Mouse (Mus musculus) adrenal gland, postnatal 36 days (tissue): ENCODE measurements around the gene Csrp2. TPM values are rescaled to one million over a fixed set of nuclear protein-coding genes. Genes with fewer than 3 reads are reported as not detected.

Experiments
- DNase-seq, 2 experiments: peaks; one replicate each; pipeline ENCODE4 v3.0.0; 2021; ENCODE audit warnings: mixed read lengths in 1 of 2
- long read RNA-seq, 2 experiments: library from polyadenylated mRNA; stranded (forward); transcript quantifications; one replicate each; pipeline ENCODE4 v2.0.0; 2021; ENCODE audit warnings: borderline sequencing depth in 2 of 2
- total RNA-seq, 2 experiments: library from RNA; stranded (reverse); gene quantifications; 2 replicates each; pipeline ENCODE4 v1.2.3; 2021

Gene Csrp2
- total RNA-seq = 100 to 1,000 TPM; 188 to 212 TPM
- long read RNA-seq, experiment 1, transcript Csrp2-201 (6 exons, 1,384 nt) = major isoform, 97 of 116 reads
- long read RNA-seq, experiment 1, partial matches to known transcripts = 15 of 116 reads
- long read RNA-seq, experiment 1, other reads (novel, unspliced or antisense) = 3 of 116 reads
- long read RNA-seq, experiment 2, transcript Csrp2-201 (6 exons, 1,384 nt) = major isoform, 31 of 39 reads
- long read RNA-seq, experiment 2, partial matches to known transcripts = 6 of 39 reads
- long read RNA-seq, experiment 2, other reads (novel, unspliced or antisense) = 2 of 39 reads

GRCm38 (mm10) chr10:110919531-110920343 lies at the start of gene Csrp2:
Gene Csrp2 (plus strand): TSS chr10:110919789.
- DNase-seq = peak; percentile 95 to 96

GRCm38 (mm10) chr10:110874853-110875252 lies 44.7 kb upstream of the Csrp2 start:
- DNase-seq = no peak

- no peak for DNase-seq
Measured at GRCm38 (mm10) chr10:110876956-110877355, 42.6 kb upstream of the Csrp2 start.

GRCm38 (mm10) chr10:110877851-110878250 lies 41.7 kb upstream of the Csrp2 start:
- no peak for DNase-seq

- DNase-seq = no peak
Measured at GRCm38 (mm10) chr10:110878641-110879040, 40.9 kb upstream of the Csrp2 start.

GRCm38 (mm10) chr10:110879426-110880066 lies 40.0 kb upstream of the Csrp2 start:
- DNase-seq = no peak

GRCm38 (mm10) chr10:110881346-110881745 lies 38.2 kb upstream of the Csrp2 start:
- no peak for DNase-seq

GRCm38 (mm10) chr10:110882701-110883100 lies 36.9 kb upstream of the Csrp2 start:
- DNase-seq = no peak

- DNase-seq = no peak
Measured at GRCm38 (mm10) chr10:110890656-110891272, 28.8 kb upstream of the Csrp2 start.

- DNase-seq = no peak
Measured at GRCm38 (mm10) chr10:110899744-110900501, 19.7 kb upstream of the Csrp2 start.

GRCm38 (mm10) chr10:110903862-110904261 lies 15.7 kb upstream of the Csrp2 start:
- DNase-seq = no peak

- no peak for DNase-seq
Measured at GRCm38 (mm10) chr10:110916666-110917344, 2.8 kb upstream of the Csrp2 start.

GRCm38 (mm10) chr10:110917521-110917920 lies 2.1 kb upstream of the Csrp2 start:
- DNase-seq = no peak

- DNase-seq = peak in 1 of 2 experiments; percentile 25
Measured at GRCm38 (mm10) chr10:110918414-110919391, 886 bp upstream of the Csrp2 start.

- no peak for DNase-seq
Measured at GRCm38 (mm10) chr10:110920368-110920950, 870 bp downstream of the Csrp2 start.

- DNase-seq = no peak
Measured at GRCm38 (mm10) chr10:110921890-110922289, 2.3 kb downstream of the Csrp2 start.

GRCm38 (mm10) chr10:110922612-110923011 lies 3.0 kb downstream of the Csrp2 start:
- DNase-seq = no peak

GRCm38 (mm10) chr10:110927491-110927890 lies 7.9 kb downstream of the Csrp2 start:
- peak; percentile 55 to 62 for DNase-seq

GRCm38 (mm10) chr10:110929756-110930155 lies 10.2 kb downstream of the Csrp2 start:
- peak; percentile 76 for DNase-seq
